Mouse (Mus musculus) MEL-GATA-1-ER (cell line): ENCODE measurements around the gene Nr1h4.

Source experiments
- DNase-seq: peaks from one replicate; pipeline ENCODE4 v3.0.0-alpha.2; 2012; ENCODE audit warnings: low read depth; ENCODE audit errors: extremely low read depth

Gene Nr1h4

GRCm38 (mm10) chr10:89435413-89435812, 98.0 kb downstream of the Nr1h4 start:
- DNase-seq: no peak

DNA sequence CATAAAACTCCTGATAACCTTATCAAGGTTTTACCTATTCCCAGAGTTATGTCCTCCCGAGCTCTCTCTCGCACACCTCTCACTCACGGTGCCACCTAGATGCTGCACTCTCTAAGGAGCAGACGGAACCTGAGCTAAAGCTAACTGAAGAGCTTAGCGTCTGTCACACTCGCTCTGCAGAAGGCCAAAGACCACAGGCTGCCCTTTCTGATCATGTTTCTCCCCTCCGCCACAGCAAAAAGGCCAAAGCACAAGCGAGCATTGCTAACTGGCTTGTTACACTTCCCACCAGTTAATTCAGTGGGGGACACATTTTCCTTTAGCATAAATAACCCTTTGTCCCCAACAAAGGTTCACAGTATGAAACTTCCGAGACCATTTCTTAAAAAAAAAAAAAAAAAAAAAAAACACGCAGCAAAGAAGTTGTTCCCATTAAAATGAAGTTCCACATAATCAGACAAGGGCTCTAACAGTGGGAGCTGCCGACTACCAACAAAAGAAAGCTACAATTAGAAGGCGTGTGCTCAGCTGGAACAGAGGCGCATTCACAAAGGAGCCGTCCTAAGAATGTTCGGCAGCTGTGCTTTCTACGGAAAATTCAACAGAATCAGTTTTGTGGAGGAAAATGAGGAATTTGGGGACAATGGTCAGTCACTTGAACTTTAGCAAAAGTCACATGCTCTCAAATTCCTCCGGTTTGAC, 98.7 kb downstream of the Nr1h4 start:
- DNase-seq: no peak

GRCm38 (mm10) chr10:89432743-89433142, 100.6 kb downstream of the Nr1h4 start:
- DNase-seq: no peak

- no peak for DNase-seq
These were observed 102.6 kb downstream of the Nr1h4 start for GRCm38 (mm10) chr10:89430751-89431150.

DNA sequence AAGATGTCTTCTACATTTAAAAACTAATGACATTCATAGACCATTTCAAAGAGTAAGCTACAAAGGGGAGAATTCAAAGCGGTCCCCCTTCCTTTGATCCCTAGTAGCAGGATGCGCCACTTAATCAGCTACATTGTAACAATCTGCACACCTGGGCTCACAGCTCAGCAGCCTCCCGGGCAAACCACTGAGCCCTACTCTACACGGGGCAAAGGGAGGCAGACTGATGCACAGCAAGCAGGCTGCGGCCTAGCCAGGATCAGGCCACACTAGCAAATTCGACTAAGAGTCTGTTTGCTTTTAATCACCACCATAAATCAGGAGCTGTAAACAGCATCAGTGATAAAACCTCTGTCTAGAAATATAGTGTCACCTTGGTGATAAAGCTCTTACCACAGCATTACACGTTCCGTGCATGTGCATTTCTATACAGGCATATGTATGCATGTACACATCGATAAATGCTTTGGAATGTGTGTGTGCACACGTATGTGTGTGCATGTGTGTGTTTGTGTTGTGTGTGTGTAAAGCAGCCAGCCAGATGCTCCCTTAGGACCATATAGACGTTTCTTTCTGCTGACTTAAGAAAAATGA, 108.5 kb downstream of the Nr1h4 start:
- no peak for DNase-seq

- DNase-seq: no peak
These were observed 109.2 kb downstream of the Nr1h4 start for GRCm38 (mm10) chr10:89424217-89424616.

GRCm38 (mm10) chr10:89423164-89423778, 110.1 kb downstream of the Nr1h4 start:
- DNase-seq: peak; percentile 10

DNA sequence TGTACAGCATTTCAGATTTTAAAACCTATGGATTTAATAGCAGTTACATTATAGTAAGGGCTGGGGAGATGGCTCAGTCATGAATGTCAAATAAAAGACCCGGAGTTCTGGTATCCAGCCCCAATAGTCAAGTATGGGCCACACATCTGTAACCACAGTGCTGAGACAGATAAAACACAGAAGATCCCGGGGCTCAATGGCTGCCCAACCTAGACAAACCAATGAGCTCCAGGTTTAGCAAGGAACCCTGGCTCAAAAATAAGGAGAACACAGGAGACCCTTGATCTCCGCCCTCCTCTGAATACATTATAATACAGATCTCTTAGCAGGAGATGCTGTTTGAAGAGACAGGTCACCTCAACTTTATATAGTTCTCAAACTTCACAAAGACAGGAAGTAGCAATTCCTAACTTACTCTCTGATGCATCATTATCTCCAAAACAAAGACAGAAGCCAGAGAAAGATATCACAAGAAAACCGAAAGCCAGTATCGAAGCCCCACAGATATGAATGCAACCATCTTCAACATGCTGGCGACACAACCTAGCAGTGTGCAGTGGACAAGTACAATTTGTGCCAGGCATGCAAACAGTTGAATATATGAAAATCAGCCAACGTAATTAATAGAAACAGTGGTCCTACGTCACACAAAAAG, 110.8 kb downstream of the Nr1h4 start:
- peak; percentile 76 for DNase-seq

DNA sequence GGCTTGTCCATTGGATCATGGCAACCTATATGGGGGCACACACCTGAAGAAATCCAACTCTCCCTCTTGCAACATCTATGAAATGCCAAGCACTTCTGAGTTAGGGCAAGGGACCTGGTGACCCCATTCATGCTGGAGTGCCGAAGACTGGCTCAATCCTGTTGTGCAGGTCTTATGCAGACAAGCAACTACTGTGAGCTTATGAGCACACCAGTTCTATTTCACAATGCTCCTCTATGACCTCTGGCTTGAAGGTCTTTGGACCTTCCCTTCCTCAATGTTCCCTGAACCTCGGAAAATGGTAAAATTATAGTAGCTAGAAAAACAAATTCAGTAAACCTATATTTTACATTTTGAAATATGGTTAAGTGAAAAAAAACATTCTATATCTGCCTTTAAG, 115.4 kb downstream of the Nr1h4 start:
- no peak for DNase-seq

DNA sequence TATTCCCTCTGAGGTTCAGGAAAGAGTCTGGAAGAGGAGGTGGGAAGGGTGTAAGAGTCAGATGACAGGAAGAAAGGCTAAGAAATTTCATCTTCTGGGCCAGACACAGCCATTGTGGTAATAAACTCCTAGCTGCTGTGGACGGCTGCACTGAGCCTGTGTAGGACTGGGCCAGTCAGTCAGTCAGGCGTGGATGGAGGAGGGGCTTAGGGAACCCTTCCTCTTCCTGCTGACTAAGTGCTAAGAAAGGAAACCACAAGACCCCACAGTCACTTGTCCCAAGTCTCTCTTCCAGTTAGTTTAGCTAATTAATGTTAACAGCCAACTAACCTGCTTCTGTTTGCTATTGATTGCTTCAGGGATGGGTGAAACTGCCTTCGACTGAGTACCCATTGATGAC, 117.9 kb downstream of the Nr1h4 start:
- no peak for DNase-seq

DNA sequence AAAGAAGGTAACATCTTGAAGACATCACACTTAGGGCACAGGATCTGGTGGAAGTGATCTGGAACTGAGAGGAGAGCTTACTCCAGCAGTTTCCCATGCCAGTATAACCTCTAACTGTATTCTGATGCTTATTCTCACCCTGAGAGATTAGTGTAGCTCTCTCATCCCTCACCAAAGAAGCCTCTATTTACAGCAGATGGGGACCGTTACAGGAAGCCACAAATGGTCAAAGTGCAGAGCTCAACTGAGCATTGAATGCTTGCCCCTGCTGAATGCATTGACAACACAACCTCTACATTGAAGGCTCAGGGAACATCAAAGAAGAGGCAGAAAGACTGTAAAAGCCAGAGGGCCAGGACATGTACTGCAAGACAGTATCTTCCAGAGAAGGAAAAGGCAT, 125.8 kb downstream of the Nr1h4 start:
- no peak for DNase-seq

DNA sequence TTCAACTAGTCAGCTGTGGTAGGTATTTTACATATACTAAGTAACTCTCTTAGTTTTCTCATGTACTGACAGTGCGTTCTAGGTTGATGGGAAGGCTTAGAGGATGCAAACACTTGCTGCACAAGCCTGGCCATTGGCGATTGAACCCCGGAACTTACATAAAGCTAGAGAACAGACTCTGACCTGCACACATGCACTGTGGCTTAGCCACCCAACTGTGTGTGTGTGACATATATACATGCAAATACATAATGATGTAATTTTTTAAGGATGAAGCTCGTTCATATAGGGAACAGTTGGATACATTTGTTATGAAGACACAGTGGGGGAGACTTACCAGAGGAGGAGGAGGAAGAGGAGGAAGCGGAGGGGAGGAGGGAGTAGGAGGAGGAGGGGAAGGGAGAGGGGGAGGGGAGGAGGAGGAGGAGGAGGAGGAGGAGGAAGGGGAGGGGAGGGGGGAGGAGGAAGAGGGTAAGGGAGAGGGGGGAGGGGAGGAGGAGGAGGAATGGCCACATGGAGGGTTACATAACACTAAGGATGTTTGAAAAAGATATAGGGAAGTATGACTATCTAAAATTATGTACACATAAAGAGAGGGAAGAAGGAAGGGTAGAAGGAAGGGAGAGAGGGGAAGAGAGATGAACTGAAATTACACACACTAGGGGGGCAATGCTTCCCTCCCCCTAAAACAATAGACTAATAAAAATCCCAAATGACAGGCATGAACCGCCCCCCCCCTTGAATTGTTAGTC, 126.5 kb downstream of the Nr1h4 start:
- DNase-seq: no peak

GRCm38 (mm10) chr10:89404936-89405335, 128.4 kb downstream of the Nr1h4 start:
- DNase-seq: no peak
